In the genomic region with DNA sequence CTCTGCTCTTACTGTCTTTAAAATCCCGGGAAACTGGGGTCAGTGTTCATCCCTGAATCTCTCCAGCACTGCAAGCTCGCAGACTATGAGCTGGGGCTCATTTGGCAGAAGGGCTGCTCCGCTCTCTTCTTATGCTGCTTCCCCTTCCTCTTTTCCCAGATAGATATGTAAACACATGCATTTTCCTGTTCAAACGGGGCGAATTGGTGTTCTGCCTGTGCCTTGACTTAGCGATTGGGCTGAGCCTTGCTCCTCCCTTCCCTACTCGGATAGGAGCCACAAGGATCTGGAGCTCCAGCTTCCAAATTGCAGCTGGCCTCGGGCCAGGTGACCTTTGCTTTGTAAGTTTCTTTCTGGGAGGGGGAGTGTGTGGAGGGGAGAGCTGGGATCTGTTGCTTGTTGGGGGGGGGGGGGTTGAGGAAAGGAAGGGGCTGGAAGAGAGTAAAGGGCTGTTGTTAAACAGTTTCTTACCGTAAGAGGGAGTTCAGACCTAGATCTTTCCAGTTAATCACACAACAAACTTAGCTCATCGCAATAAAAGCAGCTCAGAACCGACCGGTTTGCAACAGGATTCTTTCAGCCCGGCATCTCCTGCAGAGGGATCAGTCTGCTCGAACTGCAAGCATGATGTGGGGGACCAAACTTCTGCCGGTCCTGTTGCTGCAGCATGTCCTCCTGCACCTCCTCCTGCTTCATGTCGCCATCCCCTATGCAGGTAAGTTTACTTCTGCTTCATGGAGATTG, we compare ENCODE assay signal across 8 mouse cellular contexts. TPM values are rescaled to one million over a fixed set of nuclear protein-coding genes. Genes with fewer than 3 reads are reported as not detected.
DNase-seq lines count a peak whose midpoint lies in the region; ATAC-seq and TF ChIP-seq lines count a peak whose summit lies in the region.

A gene (plus strand): TSS at position 192 of the 744 bp plus-strand sequence.

- peak; percentile 26; the same call in 1 of the 2 replicates for ATAC-seq in heart, embryonic 14.5 days (ENCODE audit: insufficient number of reproducible peaks, insufficient read depth, low FRiP score, low read depth)
- ATAC-seq in kidney, embryonic 16.5 days (ENCODE audit: low FRiP score, low TSS enrichment): peak; percentile 92
- ATAC-seq in liver, embryonic 15.5 days (ENCODE audit: insufficient read depth): peak; percentile 40

- H3K9ac ChIP-seq in heart, embryonic 14.5 days (ENCODE audit: low read length): peak within 1 kb of the TSS; percentile 51
- H3K9ac ChIP-seq in kidney, embryonic 16.5 days (replicated peaks; ENCODE audit: low read length): peak within 1 kb of the TSS; percentile 47
- no peak within 1 kb of the TSS for H3K9ac ChIP-seq in liver, embryonic 15.5 days

- H3K27me3 ChIP-seq in heart, embryonic 14.5 days (ENCODE audit: control insufficient read depth, insufficient read depth, low read length): no peaks in the 10 kb centered on the region
- no peaks in the 10 kb centered on the region for H3K27me3 ChIP-seq in kidney, embryonic 16.5 days (ENCODE audit: insufficient read depth, low read length)
- H3K27me3 ChIP-seq in liver, embryonic 15.5 days: no peaks in the 10 kb centered on the region
- no peaks in the 10 kb centered on the region for H3K27me3 ChIP-seq in myocyte (ENCODE audit: control insufficient read depth, insufficient read depth, insufficient read length)

- H3K4me3 ChIP-seq in heart, embryonic 14.5 days (ENCODE audit: control insufficient read depth in 1 of 2, insufficient read depth in 1 of 2, low read depth in 1 of 2, low read length in 2 of 2): peak within 1 kb of the TSS; percentile 29 to 32
- H3K4me3 ChIP-seq in kidney, embryonic 16.5 days (ENCODE audit: low read length): peak within 1 kb of the TSS; percentile 41
- peak within 1 kb of the TSS; percentile 39 for H3K4me3 ChIP-seq in liver, embryonic 15.5 days (replicated peaks)
- peak within 1 kb of the TSS; percentile 41 for H3K4me3 ChIP-seq in myocyte

- no peak within 1 kb of the TSS for H3ac ChIP-seq in myocyte (ENCODE audit: control insufficient read depth, insufficient read length)

- WGBS in heart, embryonic 14.5 days: 4% methylated on average over 16 of the region's 16 CpGs
- WGBS in kidney, embryonic 16.5 days: 5% methylated on average over 16 of the region's 16 CpGs
- WGBS in liver, embryonic 15.5 days (ENCODE audit: insufficient replicate concordance): 1% methylated on average over 16 of the region's 16 CpGs

- peak; percentile 37 to 41 for DNase-seq in right cerebral cortex, adult 2 months (ENCODE audit: low spot score in 2 of 2)
- DNase-seq in right cerebral cortex, adult 18-20 months: no peak
- DNase-seq in fibroblast of lung, adult 2 months (ENCODE audit: low read depth): peak; percentile 26
- DNase-seq in urinary bladder, adult 2 months (ENCODE audit: low spot score): peak; percentile 40

- peak within 1 kb of the TSS in 1 of 2 experiments; percentile 6; a peak in 1 of 4 replicates for H3K27ac ChIP-seq in heart, embryonic 14.5 days (replicated peaks in 1 of 2; ENCODE audit: control insufficient read depth in 1 of 2, insufficient read depth in 1 of 2, low read depth in 2 of 2, low read length in 2 of 2)
- peak within 1 kb of the TSS; percentile 76 for H3K27ac ChIP-seq in kidney, embryonic 16.5 days (ENCODE audit: low read length)
- 0 out of 2 replicates have a peak within 1 kb of the TSS, but pooled peaks have one; percentile 6 for H3K27ac ChIP-seq in liver, embryonic 15.5 days (replicated peaks)

- peaks cover 19% of the 10 kb centered on the region for H3K79me2 ChIP-seq in myocyte (ENCODE audit: control insufficient read depth, insufficient read depth)

- peak within 1 kb of the TSS; percentile 62 for H3K4me2 ChIP-seq in heart, embryonic 14.5 days (ENCODE audit: low read length)
- peak within 1 kb of the TSS; percentile 48 for H3K4me2 ChIP-seq in kidney, embryonic 16.5 days (replicated peaks; ENCODE audit: low read depth, low read length)
- peak within 1 kb of the TSS; percentile 45 for H3K4me2 ChIP-seq in liver, embryonic 15.5 days
- H3K4me2 ChIP-seq in myocyte (ENCODE audit: low read depth): peak within 1 kb of the TSS; percentile 80

- peak; percentile 37 for TF ChIP-seq POLR2A in myocyte (IDR thresholded peaks at IDR 0.05; ENCODE audit: insufficient read length, low read depth)

- peaks cover 5 to 6% of the 10 kb centered on the region in 2 experiments; a peak in 2 of 4 replicates for H3K4me1 ChIP-seq in heart, embryonic 14.5 days (ENCODE audit: control insufficient read depth in 2 of 2, insufficient read depth in 2 of 2, low read length in 2 of 2)
- 0 out of 2 replicates have a peak, but pooled peaks cover 6% of the 10 kb centered on the region for H3K4me1 ChIP-seq in kidney, embryonic 16.5 days (ENCODE audit: insufficient read depth, low read length)
- H3K4me1 ChIP-seq in liver, embryonic 15.5 days (replicated peaks): no peaks in the 10 kb centered on the region

- no peaks in the 10 kb centered on the region for H3K9me3 ChIP-seq in heart, embryonic 14.5 days (ENCODE audit: control insufficient read depth, low read length)
- H3K9me3 ChIP-seq in kidney, embryonic 16.5 days (ENCODE audit: low read length): no peaks in the 10 kb centered on the region
- H3K9me3 ChIP-seq in liver, embryonic 15.5 days (replicated peaks): no peaks in the 10 kb centered on the region

- H3K36me3 ChIP-seq in heart, embryonic 14.5 days (ENCODE audit: control insufficient read depth, insufficient read depth, low read length): no peaks in the 10 kb centered on the region
- no peaks in the 10 kb centered on the region for H3K36me3 ChIP-seq in kidney, embryonic 16.5 days (ENCODE audit: insufficient read depth, low read length)
- no peaks in the 10 kb centered on the region for H3K36me3 ChIP-seq in liver, embryonic 15.5 days (replicated peaks)
- no peaks in the 10 kb centered on the region for H3K36me3 ChIP-seq in myocyte (ENCODE audit: control insufficient read depth, insufficient read depth)

TF ChIP-seq in myocyte, 11 proteins besides CTCF, POLR2A, EP300 and RAD21:
- TF ChIP-seq POLR2AphosphoS2 (IDR thresholded peaks at IDR 0.05; ENCODE audit: insufficient read length, low read depth) (peak; percentile 14), TCF12 (IDR thresholded peaks at IDR 0.05; ENCODE audit: insufficient read depth, poor library complexity, severe bottlenecking) (no peak), CEBPB (IDR thresholded peaks at IDR 0.05; ENCODE audit: insufficient read depth, poor library complexity, severe bottlenecking) (no peak), USF1 (IDR thresholded peaks at IDR 0.05; ENCODE audit: low read depth) (no peak), MYOD1 (IDR thresholded peaks at IDR 0.05; ENCODE audit: control insufficient read depth in 1 of 3, insufficient read length in 2 of 3, low read depth in 2 of 3) (no peak), E2F4 (IDR thresholded peaks at IDR 0.05; ENCODE audit: insufficient read depth) (no peak), SRF (IDR thresholded peaks at IDR 0.05; ENCODE audit: control insufficient read depth, insufficient read length, low read depth) (no peak), TCF3 (IDR thresholded peaks at IDR 0.05; ENCODE audit: insufficient read length, low read depth) (no peak)
TF ChIP-seq in myocyte: peak in this region for 1.

RNA-seq across cellular contexts. Expression of the gene that starts here (rescaled TPM):
- 1.8 and 2.6 TPM in 2 replicates for polyA plus RNA-seq in heart, embryonic 14.5 days (2014; fragmentation: Nextera tagmentation; extraction: Ambion mirVana)
- polyA plus RNA-seq in kidney, embryonic 16.5 days (2015; fragmentation: Nextera tagmentation; extraction: Ambion mirVana): 2.4 and 3.8 TPM in 2 replicates
- 3.0 and 3.1 TPM in 2 replicates for polyA plus RNA-seq in liver, embryonic 15.5 days (2015; fragmentation: Nextera tagmentation; extraction: Ambion mirVana)
- polyA plus RNA-seq in myocyte (2012; fragmentation: generic; extraction: Trizol): 2.1 TPM
- 5.4 and 6.4 TPM in 2 replicates for polyA plus RNA-seq in urinary bladder, adult 2 months (2012; rRNA removed)

Comparison
In these comparisons a context has a peak if more than half of its experiments do, and no peak if none do; other contexts are left out.
1. ATAC-seq: peak in every context shown above with its lines; median percentile 92 in kidney, embryonic 16.5 days; 40 in liver, embryonic 15.5 days; 26 in heart, embryonic 14.5 days.